Mouse (Mus musculus) heart, embryonic 13.5 days (tissue): ENCODE results near the gene Gm40460. TPM values are rescaled to one million over a fixed set of nuclear protein-coding genes. Genes with fewer than 3 reads are reported as not detected.
"Not testable (repeated sequence)": the region's sequence is repeated elsewhere in the genome, so short reads cannot be mapped to it uniquely, and the experiment has no call there.

Experiments used
- ATAC-seq: fragments of 200-750 bp; cut with Nextera tagmentation; 2 replicates; pipeline ENCODE4 v1.8.0; 2017; ENCODE audit warnings: moderate TSS enrichment; ENCODE audit not compliant: insufficient number of reproducible peaks, low FRiP score, low TSS enrichment; ENCODE audit errors: extremely low read depth
- H3K27ac ChIP-seq: fragments of 300-500 bp; sonication (generic); replicated peaks from 2 replicates; pipeline ENCODE4 v1.5.1; 2015; ENCODE audit warnings: moderate library complexity, mild to moderate bottlenecking, inconsistent platforms
- H3K27me3 ChIP-seq: fragments of 300-500 bp; sonication (generic); replicated peaks from 2 replicates; pipeline ENCODE4 v1.6.1; 2015; ENCODE audit warnings: mild to moderate bottlenecking, inconsistent platforms
- H3K36me3 ChIP-seq: fragments of 300-500 bp; sonication (generic); 2 replicates; pipeline ENCODE4 v1.6.1; 2015; ENCODE audit warnings: mild to moderate bottlenecking, inconsistent platforms
- H3K4me1 ChIP-seq: fragments of 300-500 bp; sonication (generic); 2 replicates; pipeline ENCODE4 v1.6.1; 2015; ENCODE audit warnings: inconsistent platforms
- H3K4me2 ChIP-seq: fragments of 300-500 bp; sonication (generic); 2 replicates; pipeline ENCODE4 v1.6.1; 2015; ENCODE audit warnings: inconsistent platforms, mild to moderate bottlenecking, moderate library complexity
- H3K4me3 ChIP-seq: fragments of 300-500 bp; sonication (generic); 2 replicates; pipeline ENCODE4 v1.5.1; 2015; ENCODE audit warnings: moderate library complexity, mild to moderate bottlenecking, inconsistent platforms
- H3K9ac ChIP-seq: fragments of 300-500 bp; sonication (generic); 2 replicates; pipeline ENCODE4 v1.6.1; 2015; ENCODE audit warnings: inconsistent platforms, mild to moderate bottlenecking, moderate library complexity
- H3K9me3 ChIP-seq: fragments of 300-500 bp; sonication (generic); 2 replicates; pipeline ENCODE4 v1.6.1; 2016; ENCODE audit warnings: inconsistent platforms
- WGBS: fragments of 180-500 bp; shearing (Covaris S2); methylation state at CpG from one replicate; pipeline ENCODE4 v1.1.7; 2015; ENCODE audit warnings: mixed read lengths; 5-methylcytosine and 5-hydroxymethylcytosine counted together
- polyA plus RNA-seq: library from polyadenylated mRNA; unstranded; fragments of >200 nt; fragmentation: Nextera tagmentation; extraction: Ambion mirVana; gene quantifications from 2 replicates; pipeline ENCODE4 v1.2.1, GENCODE M21; 2015

The Gm40460 gene
- polyA plus RNA-seq = not detected in 2 replicates

GRCm38 (mm10) chr7:142240978-142241377 lies at the start of gene Gm40460:
Gene Gm40460, minus strand, starts transcription at chr7:142241078.
- Histone ChIP-seq H3K4me3 (no peak within 1 kb of the TSS), H3K27me3 (no peaks in the 10 kb centered on the region), H3K4me2 (no peak within 1 kb of the TSS), H3K27ac (no peak within 1 kb of the TSS), H3K9me3 (peaks cover 14% of the 10 kb centered on the region), H3K9ac (no peak within 1 kb of the TSS), H3K4me1 (no peaks in the 10 kb centered on the region), H3K36me3 (no peaks in the 10 kb centered on the region)
- ATAC-seq = no peak
- 50% methylated on average over 2 of the region's 2 CpGs for WGBS

GRCm38 (mm10) chr7:142285910-142286612 lies 45.2 kb upstream of the Gm40460 start:
- not testable (repeated sequence) for ATAC-seq, H3K9me3 ChIP-seq, H3K4me2 ChIP-seq, H3K36me3 ChIP-seq, H3K4me3 ChIP-seq, H3K27ac ChIP-seq, H3K9ac ChIP-seq, H3K27me3 ChIP-seq
- WGBS = 35% methylated on average over 9 of the region's 9 CpGs
- H3K4me1 ChIP-seq = peaks cover 34% of the 10 kb centered on the region

DNA sequence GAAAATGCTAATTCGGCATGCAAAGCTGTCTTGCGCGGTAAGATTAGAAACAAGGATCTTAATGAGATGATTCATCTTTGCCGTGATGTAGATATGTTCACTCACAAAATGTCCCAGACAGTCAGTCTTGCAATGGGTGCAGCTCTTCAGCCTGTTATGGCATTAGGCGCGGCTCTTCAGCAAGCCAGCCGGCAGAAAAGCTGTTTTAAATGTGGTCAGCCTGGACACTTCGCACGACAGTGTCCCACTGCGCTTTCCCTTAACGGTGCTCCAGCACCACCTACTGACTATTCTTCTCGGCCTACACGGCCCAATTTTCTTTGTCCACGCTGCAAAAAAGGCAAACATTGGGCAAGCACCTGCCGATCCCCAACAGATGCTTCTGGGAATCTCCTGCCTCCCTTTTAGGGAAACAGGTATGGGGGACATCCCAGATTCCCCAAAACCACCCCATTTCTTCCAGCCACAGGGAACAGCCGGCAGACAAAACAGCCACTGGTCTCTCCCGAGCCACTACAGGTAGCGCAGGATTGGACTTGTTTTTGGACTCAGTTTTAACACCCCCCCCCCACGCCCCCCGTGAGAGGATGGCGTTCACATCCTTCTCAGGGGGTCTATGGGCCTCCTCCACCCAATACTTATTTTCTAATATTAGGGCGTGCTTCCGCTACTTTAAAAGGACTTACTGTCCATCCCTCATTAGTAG lies 44.4 kb upstream of the Gm40460 start:
- H3K4me2 ChIP-seq = peak overlapping the region; percentile 88
- peak overlapping the region; percentile 87 for H3K27ac ChIP-seq
- no peaks in the 10 kb centered on the region for H3K36me3 ChIP-seq
- H3K27me3 ChIP-seq = no peaks in the 10 kb centered on the region
- peak overlapping the region; percentile 87 for H3K9ac ChIP-seq
- H3K4me3 ChIP-seq = peak overlapping the region; percentile 66
- H3K4me1 ChIP-seq = peaks cover 34% of the 10 kb centered on the region
- WGBS = 22% methylated on average over 23 of the region's 23 CpGs
- no peak; the same call in 1 of the 2 replicates for ATAC-seq
- no peaks in the 10 kb centered on the region for H3K9me3 ChIP-seq

DNA sequence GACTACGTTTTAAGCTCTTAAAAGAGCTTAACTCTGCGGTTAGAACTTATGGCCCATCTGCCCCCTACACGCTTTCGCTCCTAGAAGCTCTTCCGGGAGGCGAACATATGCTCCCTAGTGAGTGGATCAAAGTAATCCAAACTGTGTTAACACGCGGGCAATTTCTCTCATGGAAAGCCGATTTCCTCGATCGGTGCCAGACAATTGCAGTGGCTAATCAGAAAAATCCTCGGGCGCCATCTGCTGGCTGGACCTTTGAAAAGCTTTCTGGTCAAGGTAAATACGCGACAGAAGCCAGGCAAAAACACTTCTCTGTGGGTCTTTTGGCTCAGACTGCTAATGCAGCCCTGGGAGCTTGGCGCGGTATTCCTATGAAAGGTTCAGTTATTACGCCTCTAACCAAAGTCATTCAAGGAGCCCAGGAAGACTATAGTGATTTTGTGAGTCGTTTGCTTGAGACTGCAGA lies 43.8 kb upstream of the Gm40460 start:
- H3K4me3 ChIP-seq = peak overlapping the region; percentile 66
- WGBS = under 1% methylated on average over 19 of the region's 19 CpGs
- peak; percentile 58; the same call in 1 of the 2 replicates for ATAC-seq
- H3K9me3 ChIP-seq = no peaks in the 10 kb centered on the region
- H3K27me3 ChIP-seq = no peaks in the 10 kb centered on the region; the same call in 1 of the 2 replicates
- H3K4me2 ChIP-seq = peak overlapping the region; percentile 88
- H3K27ac ChIP-seq = peak overlapping the region; percentile 87
- peaks cover 34% of the 10 kb centered on the region for H3K4me1 ChIP-seq
- H3K36me3 ChIP-seq = no peaks in the 10 kb centered on the region
- H3K9ac ChIP-seq = peak overlapping the region; percentile 87

GRCm38 (mm10) chr7:142284023-142284591 lies 43.2 kb upstream of the Gm40460 start:
- under 1% methylated on average over 38 of the region's 38 CpGs for WGBS
- Histone ChIP-seq H3K4me3 (peak overlapping the region; percentile 66), H3K4me2 (peak overlapping the region; percentile 88), H3K27me3 (no peaks in the 10 kb centered on the region; the same call in 1 of the 2 replicates), H3K9ac (peak overlapping the region; percentile 87), H3K9me3 (no peaks in the 10 kb centered on the region), H3K36me3 (no peaks in the 10 kb centered on the region), H3K27ac (peak overlapping the region; percentile 87), H3K4me1 (peaks cover 34% of the 10 kb centered on the region)
- 0 out of 2 replicates have a peak, but pooled peaks have one; percentile 34 for ATAC-seq

DNA sequence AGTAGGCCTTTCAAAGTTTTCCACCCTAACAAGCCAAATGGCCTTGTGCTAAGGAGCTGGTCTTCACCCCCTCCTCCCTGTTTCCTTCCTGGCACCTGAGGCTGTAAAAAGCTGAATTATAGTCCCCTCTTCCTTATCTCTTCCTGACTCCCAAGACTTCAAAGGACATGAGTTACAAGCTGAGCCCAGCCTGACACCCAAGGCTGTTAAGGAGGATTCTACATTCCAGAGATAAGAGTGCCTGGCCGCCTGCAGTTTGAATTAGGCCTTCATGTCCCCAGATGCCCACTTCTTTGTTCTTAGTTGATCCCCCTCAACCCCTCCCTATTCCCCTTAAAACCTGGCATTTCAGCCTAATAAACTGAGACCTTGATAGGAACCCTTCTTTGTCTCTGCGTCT lies 42.0 kb upstream of the Gm40460 start:
- Histone ChIP-seq H3K4me3 (peak overlapping the region; percentile 66), H3K4me1 (peaks cover 34% of the 10 kb centered on the region), H3K9ac (peak overlapping the region; percentile 70), H3K4me2 (peak overlapping the region; percentile 88), H3K27ac (peak overlapping the region; percentile 20; the same call in 1 of the 2 replicates)
- 15% methylated on average over 2 of the region's 2 CpGs for WGBS
- H3K9me3 ChIP-seq, ATAC-seq, H3K36me3 ChIP-seq, H3K27me3 ChIP-seq: not testable (repeated sequence)

DNA sequence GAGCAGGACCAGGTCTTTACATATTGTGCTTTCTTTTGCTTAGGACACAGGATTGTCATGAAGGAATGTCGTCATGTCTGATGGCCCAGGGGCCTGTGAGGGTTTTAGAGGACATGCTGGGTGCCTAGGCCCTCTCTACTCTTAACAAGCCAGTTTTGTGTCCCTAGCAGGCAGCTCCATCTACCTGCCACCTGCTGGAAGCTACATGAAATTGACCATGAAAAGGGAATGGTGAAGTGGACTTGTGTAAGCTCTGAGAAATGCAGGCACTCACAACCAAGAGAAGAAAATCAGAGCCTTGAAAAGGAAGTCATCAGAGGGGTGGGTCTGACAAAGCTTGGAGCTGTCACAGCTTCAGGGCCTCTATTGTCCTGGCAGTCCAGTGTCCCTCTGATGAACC lies 38.4 kb upstream of the Gm40460 start:
- WGBS = 76% methylated on average over 1 of the region's 1 CpGs
- not testable (repeated sequence) for ATAC-seq

DNA sequence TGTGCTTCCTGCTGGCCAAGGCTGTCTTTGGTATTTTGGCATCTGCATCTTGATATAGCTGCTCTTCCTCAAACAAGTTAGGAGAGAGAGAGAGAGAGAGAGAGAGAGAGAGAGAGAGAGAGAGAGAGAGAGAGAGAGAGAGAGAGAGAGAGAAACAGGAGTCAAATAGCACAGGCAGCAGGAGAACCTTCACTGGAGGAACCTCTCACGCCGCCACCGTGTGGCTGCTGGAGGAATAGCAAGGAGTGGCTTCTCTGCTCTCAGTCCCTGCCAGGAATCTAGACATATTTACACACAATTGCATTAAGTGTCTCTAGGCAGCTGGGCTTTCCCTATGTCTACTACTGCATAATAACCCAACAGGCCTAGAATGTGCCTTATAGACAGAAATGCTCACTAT lies 37.3 kb upstream of the Gm40460 start:
- not testable (repeated sequence) for H3K4me3 ChIP-seq, H3K36me3 ChIP-seq, ATAC-seq, H3K27me3 ChIP-seq, H3K4me2 ChIP-seq, H3K27ac ChIP-seq, H3K9ac ChIP-seq, H3K9me3 ChIP-seq
- H3K4me1 ChIP-seq = peaks cover 16% of the 10 kb centered on the region
- WGBS = 0% methylated on average over 3 of the region's 3 CpGs

More for the DNA sequence above, 38.4 kb upstream of the Gm40460 start:
- not testable (repeated sequence) for H3K4me3 ChIP-seq, H3K36me3 ChIP-seq, H3K27ac ChIP-seq, H3K9ac ChIP-seq, H3K9me3 ChIP-seq, H3K27me3 ChIP-seq, H3K4me2 ChIP-seq
- H3K4me1 ChIP-seq = peaks cover 16% of the 10 kb centered on the region

DNA sequence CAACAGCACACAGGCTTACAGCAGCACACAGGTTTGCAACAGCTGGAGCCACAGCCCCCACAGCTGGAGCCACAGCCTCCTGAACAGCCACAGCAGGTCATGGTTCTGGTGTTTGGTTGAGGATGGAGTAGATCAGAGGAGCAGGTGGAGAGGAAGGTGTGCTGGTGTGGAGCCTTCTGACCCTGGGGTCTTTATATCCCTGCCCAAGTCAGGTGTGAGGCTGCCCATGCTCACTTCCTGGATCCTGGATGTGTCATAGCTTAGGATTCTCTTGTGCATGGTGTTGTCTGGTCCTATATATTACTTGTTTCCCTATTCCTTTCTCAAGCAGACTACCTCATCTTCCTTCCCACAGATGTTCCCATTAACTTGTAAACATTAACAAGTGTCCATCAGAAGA lies 33.4 kb upstream of the Gm40460 start, which contains the start of gene Gm4559:
Gene Gm4559 (minus strand): TSS at position 101 of the 400 bp plus-strand sequence.
- not testable (repeated sequence) for H3K27me3 ChIP-seq, ATAC-seq

DNA sequence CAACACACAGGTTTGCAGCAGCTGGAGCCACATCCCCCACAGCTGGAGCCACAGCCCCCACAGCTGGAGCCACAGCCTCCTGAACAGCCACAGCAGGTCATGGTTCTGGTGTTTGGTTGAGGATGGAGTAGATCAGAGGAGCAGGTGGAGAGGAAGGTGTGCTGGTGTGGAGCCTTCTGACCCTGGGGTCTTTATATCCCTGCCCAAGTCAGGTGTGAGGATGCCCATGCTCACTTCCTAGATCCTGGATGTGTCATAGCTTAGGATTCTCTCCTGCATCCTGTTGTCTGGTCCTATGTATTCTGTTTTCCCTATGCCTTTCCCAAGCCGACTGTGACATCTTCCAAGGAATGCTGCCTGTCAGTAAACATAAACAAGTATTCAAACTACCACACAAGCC lies 17.4 kb upstream of the Gm40460 start, which contains the start of gene Gm2431:
Gene Gm2431 (minus strand): TSS at position 101 of the 400 bp plus-strand sequence.
- not testable (repeated sequence) for H3K36me3 ChIP-seq, H3K27ac ChIP-seq, H3K4me1 ChIP-seq, H3K4me3 ChIP-seq, H3K9me3 ChIP-seq, ATAC-seq, H3K4me2 ChIP-seq, H3K27me3 ChIP-seq, H3K9ac ChIP-seq
- 27% methylated on average over 1 of the region's 1 CpGs for WGBS

More for the DNA sequence above, 33.4 kb upstream of the Gm40460 start, which contains the start of gene Gm4559:
- not testable (repeated sequence) for H3K9ac ChIP-seq, H3K9me3 ChIP-seq, H3K36me3 ChIP-seq, H3K27ac ChIP-seq, H3K4me1 ChIP-seq, H3K4me3 ChIP-seq, H3K4me2 ChIP-seq

GRCm38 (mm10) chr7:142255517-142255916 lies 14.6 kb upstream of the Gm40460 start:
- Histone ChIP-seq H3K36me3 (no peaks in the 10 kb centered on the region), H3K9me3 (no peaks in the 10 kb centered on the region), H3K4me2 (no peak overlapping the region), H3K9ac (no peak overlapping the region), H3K4me1 (no peaks in the 10 kb centered on the region), H3K27me3 (peaks cover 21% of the 10 kb centered on the region), H3K27ac (no peak overlapping the region), H3K4me3 (no peak overlapping the region)
- ATAC-seq = no peak
- 0% methylated on average over 2 of the region's 2 CpGs for WGBS
